Mouse (Mus musculus) adrenal gland (tissue): ENCODE measurements around the gene Foxe3.

ENCODE experiments used
- intact Hi-C: fragments of 180-260 bp; cut with DNase I; formaldehyde crosslinking; loops from one replicate; pipeline ENCODE4 v1.15.1; 2025

Foxe3 gene

GRCm38 (mm10) chr4:114882232-114882631 is 43.6 kb downstream of the Foxe3 start:
- intact Hi-C loops, result no loop called here

GRCm38 (mm10) chr4:114876441-114876972 is 49.3 kb downstream of the Foxe3 start:
- intact Hi-C loops, result no loop called here
